Mouse (Mus musculus) urinary bladder, postnatal 25 days (tissue): ENCODE results near the gene Ano6.

Source experiments
- DNase-seq: peaks from one replicate; pipeline ENCODE4 v3.0.0; 2022; ENCODE audit warnings: low spot score

The Ano6 gene

GRCm38 (mm10) chr15:95932358-95932757, 141.7 kb downstream of the Ano6 start:
- DNase-seq, result peak; percentile 45

GRCm38 (mm10) chr15:95935141-95935540, 144.5 kb downstream of the Ano6 start:
- no peak for DNase-seq

- DNase-seq, result no peak
These were observed 152.8 kb downstream of the Ano6 start for GRCm38 (mm10) chr15:95943470-95943869.

- DNase-seq, result no peak
These were observed 153.7 kb downstream of the Ano6 start for GRCm38 (mm10) chr15:95944299-95944698.

GRCm38 (mm10) chr15:95945951-95946708, 155.5 kb downstream of the Ano6 start:
- DNase-seq, result no peak

GRCm38 (mm10) chr15:95948411-95948810, 157.8 kb downstream of the Ano6 start:
- DNase-seq, result no peak

- DNase-seq, result no peak
These were observed 158.7 kb downstream of the Ano6 start for GRCm38 (mm10) chr15:95949336-95949735.

GRCm38 (mm10) chr15:95951497-95951896, 160.9 kb downstream of the Ano6 start:
- DNase-seq, result no peak

GRCm38 (mm10) chr15:95956692-95957091, 166.0 kb downstream of the Ano6 start:
- no peak for DNase-seq

GRCm38 (mm10) chr15:95962411-95963123, 171.9 kb downstream of the Ano6 start:
- no peak for DNase-seq

- no peak for DNase-seq
These were observed 172.5 kb downstream of the Ano6 start for GRCm38 (mm10) chr15:95963124-95963482.

GRCm38 (mm10) chr15:95963533-95964250, 173.0 kb downstream of the Ano6 start:
- DNase-seq, result no peak

GRCm38 (mm10) chr15:95964251-95964561, 173.6 kb downstream of the Ano6 start:
- DNase-seq, result no peak

- DNase-seq, result no peak
These were observed 176.3 kb downstream of the Ano6 start for GRCm38 (mm10) chr15:95966979-95967378.

- DNase-seq, result no peak
These were observed 177.0 kb downstream of the Ano6 start for GRCm38 (mm10) chr15:95967516-95968196.

GRCm38 (mm10) chr15:95969596-95969995, 179.0 kb downstream of the Ano6 start:
- no peak for DNase-seq

- DNase-seq, result no peak
These were observed 179.5 kb downstream of the Ano6 start for GRCm38 (mm10) chr15:95970176-95970575.

- DNase-seq, result no peak
These were observed 180.0 kb downstream of the Ano6 start for GRCm38 (mm10) chr15:95970691-95971090.

- DNase-seq, result no peak
These were observed 180.7 kb downstream of the Ano6 start for GRCm38 (mm10) chr15:95971302-95971701.

- no peak for DNase-seq
These were observed 181.5 kb downstream of the Ano6 start for GRCm38 (mm10) chr15:95972156-95972555.

- DNase-seq, result no peak
These were observed 182.0 kb downstream of the Ano6 start for GRCm38 (mm10) chr15:95972621-95973020.

GRCm38 (mm10) chr15:95974021-95974597, 183.5 kb downstream of the Ano6 start:
- DNase-seq, result no peak
